Mouse (Mus musculus): ENCODE data around the gene H2afz. TPM values are rescaled to one million over a fixed set of nuclear protein-coding genes. Genes with fewer than 3 reads are reported as not detected.
"Not testable (repeated sequence)": the region's sequence is repeated elsewhere in the genome, so short reads cannot be mapped to it uniquely, and the experiment has no call there.

Gene H2afz
- 100 to 1,000 TPM; 360 to 373 TPM for total RNA-seq (2021)
- long read RNA-seq, experiment 1, transcript H2afz-201 (5 exons, 1,069 nt), result major isoform, 530 of 570 reads
- long read RNA-seq, experiment 1, partial matches to known transcripts, result 22 of 570 reads
- long read RNA-seq, experiment 1, other reads (novel, unspliced or antisense), result 15 of 570 reads
- long read RNA-seq, experiment 2, transcript H2afz-201 (5 exons, 1,069 nt), result major isoform, 549 of 603 reads
- long read RNA-seq, experiment 2, transcript H2afz-203 (3 exons, 870 nt), result minor isoform, 6 of 603 reads
- long read RNA-seq, experiment 2, partial matches to known transcripts, result 21 of 603 reads
- long read RNA-seq, experiment 2, other reads (novel, unspliced or antisense), result 26 of 603 reads

- DNase-seq (ENCODE audit: low spot score in 2 of 2), result peak; percentile 93 to 98
These were observed at the start of gene H2afz for GRCm38 (mm10) chr3:137864124-137864987. Gene H2afz (plus strand): TSS chr3:137864487.

GRCm38 (mm10) chr3:137818713-137819112 lies 45.6 kb upstream of the H2afz start:
- DNase-seq (ENCODE audit: low spot score in 2 of 2), result no peak

GRCm38 (mm10) chr3:137820688-137821467 lies 43.4 kb upstream of the H2afz start:
- no peak for DNase-seq (ENCODE audit: low spot score in 2 of 2)

GRCm38 (mm10) chr3:137823317-137823716 lies 41.0 kb upstream of the H2afz start:
- DNase-seq (ENCODE audit: low spot score in 2 of 2), result no peak

GRCm38 (mm10) chr3:137827678-137828077 lies 36.6 kb upstream of the H2afz start:
- no peak for DNase-seq (ENCODE audit: low spot score in 2 of 2)

DNA sequence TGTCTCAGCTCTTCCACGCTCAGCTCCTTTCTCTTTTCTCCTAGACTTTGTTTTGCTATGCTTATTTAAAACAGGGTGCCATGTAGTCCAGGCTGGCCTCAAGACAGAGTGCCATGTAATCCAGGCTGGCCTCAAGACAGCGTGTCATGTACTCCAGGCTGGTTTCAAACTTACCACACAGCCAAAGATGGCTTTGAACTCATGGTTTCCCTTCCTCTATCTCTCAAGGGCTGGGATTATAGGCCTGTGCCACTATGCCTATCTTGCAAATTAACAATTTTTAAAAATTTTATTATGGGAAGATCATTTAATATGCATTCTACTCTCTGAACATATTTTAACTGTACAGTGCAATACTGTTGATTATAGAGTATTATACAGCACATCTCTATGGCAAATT lies 33.1 kb upstream of the H2afz start:
- DNase-seq (ENCODE audit: low spot score in 2 of 2), result no peak

DNA sequence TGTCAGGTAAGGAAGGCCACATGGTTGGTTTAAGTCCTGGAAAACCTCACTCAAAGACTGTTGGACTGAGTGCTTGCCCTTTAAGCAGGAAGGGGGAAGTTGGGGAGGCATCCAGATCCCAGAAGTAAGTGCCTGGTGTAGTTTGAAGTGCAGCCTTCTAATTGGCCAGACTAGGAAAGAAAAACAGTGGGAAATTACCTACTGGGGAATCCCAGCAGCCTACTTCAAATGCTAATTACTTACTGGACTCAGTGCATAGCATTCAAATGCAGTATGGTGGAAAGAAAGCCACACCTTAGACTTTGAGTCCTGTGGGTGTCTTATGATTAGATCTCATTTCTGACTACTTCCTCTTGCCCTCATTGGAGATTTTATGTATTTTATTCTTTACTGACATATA lies 31.2 kb upstream of the H2afz start:
- no peak for DNase-seq (ENCODE audit: low spot score in 2 of 2)

DNA sequence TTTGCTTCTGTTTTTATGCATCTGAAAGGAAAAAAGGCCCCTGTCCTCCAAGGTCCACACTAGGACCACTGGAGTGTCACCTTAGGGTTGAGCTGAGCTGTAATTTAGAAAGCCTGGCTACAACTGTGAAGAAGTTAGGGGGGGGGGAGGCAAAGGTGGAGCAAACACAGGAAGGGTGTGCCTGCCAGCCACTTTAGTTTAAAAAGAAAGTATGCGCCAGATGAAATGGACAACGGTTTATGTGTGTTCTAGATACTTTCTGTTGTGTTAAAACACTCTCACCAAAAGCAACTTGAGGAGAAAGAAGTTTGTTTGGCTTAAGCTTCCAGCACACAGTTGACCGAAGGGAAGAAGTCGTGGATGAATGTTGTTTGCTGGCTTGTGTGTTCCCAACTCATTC lies 30.6 kb upstream of the H2afz start:
- no peak for DNase-seq (ENCODE audit: low spot score in 2 of 2)

GRCm38 (mm10) chr3:137836543-137836942 lies 27.7 kb upstream of the H2afz start:
- DNase-seq (ENCODE audit: low spot score in 2 of 2), result no peak

GRCm38 (mm10) chr3:137838160-137838559 lies 26.1 kb upstream of the H2afz start:
- no peak for DNase-seq (ENCODE audit: low spot score in 2 of 2)

GRCm38 (mm10) chr3:137842944-137843343 lies 21.3 kb upstream of the H2afz start:
- no peak for DNase-seq (ENCODE audit: low spot score in 2 of 2)

DNA sequence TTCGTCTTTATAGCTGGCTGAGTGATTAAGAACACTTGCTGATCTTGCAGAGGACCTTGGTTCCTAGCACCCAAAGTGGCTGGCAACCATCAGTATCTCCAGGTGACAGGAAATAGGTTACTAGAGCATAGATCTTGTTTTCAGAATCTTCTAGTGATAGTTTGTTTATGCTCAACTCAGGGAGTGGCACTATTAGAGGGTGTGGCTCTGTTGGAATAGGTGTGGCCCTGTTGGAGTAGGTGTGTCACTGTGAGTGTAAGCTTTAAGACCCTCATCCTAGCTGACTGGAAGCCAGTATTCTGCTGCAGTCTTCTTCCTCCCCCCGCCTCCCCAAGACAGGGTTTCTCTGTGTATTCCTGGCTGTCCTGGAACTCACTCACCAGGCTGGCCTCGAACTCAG lies 20.0 kb upstream of the H2afz start:
- DNase-seq (ENCODE audit: low spot score in 2 of 2), result no peak

- DNase-seq (ENCODE audit: low spot score in 2 of 2), result no peak
These were observed 17.7 kb upstream of the H2afz start for GRCm38 (mm10) chr3:137846552-137846951.

DNA sequence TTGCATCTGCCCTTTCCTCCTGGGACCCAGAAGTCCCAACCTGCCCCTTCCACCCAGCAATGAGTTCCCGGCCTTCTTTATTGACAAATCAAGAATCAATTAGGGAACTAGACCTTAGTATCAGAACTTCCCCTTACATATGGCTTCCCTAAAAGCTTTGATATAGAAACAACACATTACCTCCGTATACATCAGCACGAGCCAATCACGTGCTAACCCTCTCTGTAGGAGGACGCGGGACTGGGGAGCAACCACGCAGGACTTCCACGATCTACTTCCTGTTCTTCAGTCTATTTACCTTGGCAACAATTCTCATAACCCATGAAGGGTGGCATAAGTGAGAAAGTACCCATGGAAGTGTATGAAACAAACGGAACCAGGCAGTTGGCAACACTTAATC lies 15.9 kb upstream of the H2afz start:
- no peak for DNase-seq (ENCODE audit: low spot score in 2 of 2)

DNA sequence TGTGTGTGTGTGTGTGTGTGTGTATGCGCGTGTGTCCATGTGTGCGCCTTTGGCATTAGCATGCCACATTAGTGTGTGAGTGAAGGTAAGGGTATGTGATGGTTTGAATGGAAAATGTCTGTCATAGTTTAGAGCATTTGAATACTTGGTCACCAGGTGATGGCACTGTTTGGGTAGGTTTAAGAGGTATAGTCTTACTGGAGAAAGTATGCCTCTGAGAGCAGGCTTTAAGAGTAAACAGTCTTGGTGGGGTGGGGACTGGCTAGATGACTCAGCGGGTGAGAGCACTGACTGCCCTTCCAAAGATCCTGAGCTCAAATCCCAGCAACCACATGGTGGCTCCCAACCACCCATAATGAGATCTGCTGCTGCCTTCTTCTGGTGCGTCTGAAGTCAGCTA lies 14.6 kb upstream of the H2afz start:
- DNase-seq (ENCODE audit: low spot score in 2 of 2), result no peak

- DNase-seq (ENCODE audit: low spot score in 2 of 2), result no peak
These were observed 13.1 kb upstream of the H2afz start for GRCm38 (mm10) chr3:137851196-137851595.

DNA sequence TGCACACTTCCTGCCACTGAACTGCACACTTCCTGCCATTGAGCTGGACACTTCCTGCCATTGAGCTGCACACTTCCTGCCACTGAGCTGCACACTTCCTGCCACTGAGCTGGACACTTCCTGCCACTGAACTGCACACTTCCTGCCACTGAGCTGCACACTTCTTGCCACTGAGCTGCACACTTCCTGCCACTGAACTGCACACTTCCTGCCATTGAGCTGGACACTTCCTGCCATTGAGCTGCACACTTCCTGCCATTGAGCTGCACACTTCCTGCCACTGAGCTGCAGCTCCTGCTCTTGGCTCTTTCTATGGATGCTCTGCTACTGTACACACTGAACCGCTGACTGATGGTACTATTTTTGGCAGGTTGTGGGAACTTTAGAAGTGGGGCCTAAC lies 11.3 kb upstream of the H2afz start:
- not testable (repeated sequence) for DNase-seq (ENCODE audit: low spot score in 2 of 2)

GRCm38 (mm10) chr3:137855328-137855727 lies 9.0 kb upstream of the H2afz start:
- no peak for DNase-seq (ENCODE audit: low spot score in 2 of 2)

DNA sequence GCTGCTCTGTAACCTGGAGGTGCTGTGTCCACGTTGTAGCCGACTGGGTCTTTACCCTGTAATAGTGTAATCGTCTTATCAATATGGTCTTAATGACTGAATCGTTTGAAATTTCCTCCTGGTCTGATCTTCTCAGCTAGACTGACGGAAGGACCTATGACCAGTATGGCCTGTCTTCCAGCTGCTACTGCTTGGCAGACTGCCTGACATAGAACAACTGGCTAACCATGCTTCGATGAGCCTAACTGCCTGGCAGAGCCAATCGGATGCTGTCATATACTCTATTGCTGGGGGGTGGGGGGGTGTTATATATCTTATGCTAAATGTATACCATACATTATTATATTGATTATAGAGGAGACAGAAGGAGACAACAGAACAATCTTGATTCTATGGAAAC lies 8.2 kb upstream of the H2afz start:
- DNase-seq (ENCODE audit: low spot score in 2 of 2), result no peak

- no peak for DNase-seq (ENCODE audit: low spot score in 2 of 2)
These were observed 3.7 kb upstream of the H2afz start for GRCm38 (mm10) chr3:137860394-137861170.

GRCm38 (mm10) chr3:137861436-137861835 lies 2.9 kb upstream of the H2afz start:
- DNase-seq (ENCODE audit: low spot score in 2 of 2), result no peak
